Mouse (Mus musculus) CD8-positive naive resting alpha-beta T cell, adult 2 months (primary cell): Measurements from ENCODE around the gene Bbs5.
A peak's percentile ranks its signal among the peaks of the same experiment; 100 is the strongest.
"Not testable (repeated sequence)": the region's sequence is repeated elsewhere in the genome, so short reads cannot be mapped to it uniquely, and the experiment has no call there.

Experiments used
- DNase-seq, 2 experiments: peaks; one replicate each; pipeline ENCODE4 v3.0.0; 2022; ENCODE audit warnings: low read depth in 2 of 2, low spot score in 2 of 2

The Bbs5 gene

DNA sequence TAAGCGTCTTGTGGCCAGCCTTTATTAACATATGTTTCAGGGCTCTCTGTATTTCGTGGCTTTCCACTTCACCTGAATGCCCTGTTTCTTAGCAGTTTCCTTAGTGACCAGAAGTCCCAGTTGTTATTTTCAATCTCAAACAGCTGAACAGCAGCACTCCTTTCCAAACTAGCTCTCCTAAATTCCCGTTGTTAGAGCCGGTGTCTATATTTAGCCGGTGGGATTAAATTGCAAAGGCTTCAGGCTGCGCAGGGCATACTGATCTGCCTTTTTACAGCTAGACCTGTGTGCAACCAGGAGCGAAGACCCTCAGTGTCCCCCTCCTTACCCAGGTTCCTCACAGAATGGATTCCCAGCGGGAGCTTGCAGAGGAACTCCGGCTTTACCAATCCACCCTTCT, 22.9 kb downstream of the Bbs5 start, which contains the start of gene Klhl41:
Klhl41 (plus strand) TSS at position 268 of the 400 bp plus-strand sequence.
- no peak for DNase-seq

- DNase-seq = no peak
Measured at GRCm38 (mm10) chr2:69673723-69674122, 26.8 kb downstream of the Bbs5 start.

GRCm38 (mm10) chr2:69675266-69675665, 28.3 kb downstream of the Bbs5 start:
- no peak for DNase-seq

DNA sequence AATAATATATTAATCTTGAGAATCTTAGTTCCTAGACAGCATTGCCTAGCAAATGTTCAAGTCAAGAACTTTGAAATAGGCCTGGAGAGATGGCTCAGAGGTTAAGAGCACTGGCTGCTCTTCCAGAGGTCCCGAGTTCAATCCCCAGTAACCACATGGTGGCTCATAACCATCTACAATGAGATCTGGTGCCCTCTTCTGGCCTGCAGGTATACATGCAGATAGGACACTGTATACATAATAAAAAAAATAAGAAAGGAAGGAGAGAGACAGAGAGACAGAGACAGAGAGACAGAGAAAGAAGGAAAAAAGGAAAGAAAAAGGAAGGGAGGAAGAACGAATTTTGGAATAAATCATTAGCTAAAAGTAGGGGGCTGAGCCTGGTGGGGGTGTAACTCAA, 29.7 kb downstream of the Bbs5 start:
- DNase-seq = peak in 1 of 2 experiments; percentile 5

DNA sequence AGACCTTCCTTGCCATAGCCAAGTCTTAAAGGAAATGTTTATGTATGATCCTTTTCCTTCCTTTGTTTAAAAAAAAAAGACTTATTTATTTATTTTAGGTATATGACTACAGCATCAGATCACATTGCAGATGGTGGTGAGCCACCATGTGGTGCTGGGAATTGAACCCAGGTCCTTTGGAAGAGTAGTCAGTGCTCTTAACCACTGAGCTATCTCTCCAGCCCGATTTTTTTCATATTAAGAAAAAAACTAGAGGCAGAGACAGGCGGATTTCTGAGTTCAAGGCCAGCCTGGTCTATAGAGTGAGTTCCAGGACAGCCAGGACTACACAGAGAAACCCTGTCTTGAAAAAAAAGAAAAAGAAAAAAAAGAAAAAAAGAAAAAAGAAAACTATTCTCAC, 30.2 kb downstream of the Bbs5 start:
- not testable (repeated sequence) for DNase-seq

DNA sequence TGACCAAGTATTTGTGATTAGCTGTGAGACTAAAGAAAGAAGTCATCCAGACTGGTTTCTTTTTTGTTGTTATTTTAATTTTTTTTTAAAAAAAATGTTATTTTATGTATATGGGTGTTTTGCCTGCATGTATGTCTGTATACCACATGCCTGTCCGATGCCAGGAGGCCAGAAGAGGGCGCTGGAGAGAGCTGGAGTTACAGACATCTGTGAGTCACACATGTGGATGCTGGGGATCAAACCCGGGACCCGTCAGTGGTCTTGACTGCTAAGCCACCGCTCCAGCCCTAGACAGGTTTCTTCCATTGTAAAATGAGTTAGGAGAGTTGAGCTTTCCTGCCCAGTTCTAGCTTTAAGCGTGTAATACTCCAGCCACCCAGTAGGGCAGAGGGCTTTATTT, 33.0 kb downstream of the Bbs5 start:
- no peak for DNase-seq

DNA sequence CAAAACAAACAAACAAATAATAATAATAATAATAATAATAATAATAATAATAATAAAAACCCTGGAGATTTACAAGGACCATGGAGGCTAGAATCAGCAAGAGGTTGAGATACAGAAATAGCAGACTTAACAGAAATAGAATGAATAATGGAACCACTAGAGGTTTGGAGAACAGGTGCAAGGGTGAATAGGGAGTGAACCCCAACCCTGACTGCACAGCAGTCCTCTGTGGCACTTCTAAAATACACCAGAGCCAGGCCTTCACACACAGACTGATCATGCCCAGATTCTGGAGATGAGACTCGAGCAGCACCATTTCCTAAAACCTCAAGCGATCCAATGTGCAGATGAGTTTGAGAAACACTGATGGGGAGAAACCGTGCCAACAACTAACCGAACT, 35.0 kb downstream of the Bbs5 start:
- no peak for DNase-seq

DNA sequence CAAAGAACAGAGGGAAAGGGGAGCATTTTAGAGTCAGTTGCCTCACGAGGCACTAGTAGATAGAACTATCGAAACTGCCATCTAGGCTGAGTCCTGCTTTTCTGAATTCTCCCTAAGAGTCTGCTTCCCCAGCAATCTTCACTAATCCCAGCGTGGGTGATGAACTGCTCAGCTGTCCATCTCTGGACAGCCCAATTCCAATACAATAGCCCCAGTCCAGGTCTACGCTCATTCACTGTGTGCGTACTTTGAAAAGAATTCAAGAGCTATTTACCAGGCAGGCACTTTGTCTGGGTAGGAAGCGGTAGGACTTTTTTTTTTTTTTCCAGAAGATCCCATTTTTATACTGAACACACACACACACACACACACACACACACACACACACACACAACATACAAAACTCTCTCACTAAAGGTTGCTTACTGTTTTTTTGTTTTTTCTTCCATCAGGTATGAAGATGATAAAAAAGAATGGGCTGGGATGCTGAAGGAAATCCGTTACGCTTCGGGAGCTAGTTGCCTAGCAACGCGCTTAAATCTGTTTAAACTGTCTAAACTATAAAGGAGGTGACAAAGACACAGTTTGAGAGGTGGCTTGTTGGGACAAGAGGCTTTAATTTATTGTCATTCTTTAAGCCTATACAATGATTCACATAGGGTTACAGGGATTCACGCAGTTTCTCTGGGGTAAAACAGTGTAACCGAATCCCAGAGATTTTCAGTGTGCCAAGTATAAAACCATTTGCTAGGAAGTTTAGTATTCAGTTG, 36.2 kb downstream of the Bbs5 start:
- no peak for DNase-seq

DNA sequence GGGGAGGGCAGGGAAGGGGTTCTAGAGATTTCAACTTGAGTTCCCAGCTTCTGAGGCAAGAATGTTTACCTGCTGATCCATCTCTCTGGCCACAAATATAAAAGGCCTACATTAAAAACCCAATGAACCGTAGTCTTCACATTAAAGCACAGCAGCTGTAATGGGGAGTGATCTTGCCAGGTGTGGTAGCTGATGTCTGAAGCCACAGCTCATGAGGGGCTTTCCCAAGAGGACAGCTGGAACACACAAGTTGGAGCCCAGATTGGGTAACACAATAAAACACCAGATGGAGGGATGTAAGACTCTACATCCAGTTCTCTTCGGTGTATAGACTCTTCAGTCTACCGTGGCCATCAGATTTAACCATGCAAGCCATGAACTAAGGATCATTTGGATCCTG, 37.5 kb downstream of the Bbs5 start:
- no peak for DNase-seq

- no peak for DNase-seq
Measured at GRCm38 (mm10) chr2:69690214-69690613, 43.2 kb downstream of the Bbs5 start.

GRCm38 (mm10) chr2:69690843-69691242, 43.9 kb downstream of the Bbs5 start:
- no peak for DNase-seq

DNA sequence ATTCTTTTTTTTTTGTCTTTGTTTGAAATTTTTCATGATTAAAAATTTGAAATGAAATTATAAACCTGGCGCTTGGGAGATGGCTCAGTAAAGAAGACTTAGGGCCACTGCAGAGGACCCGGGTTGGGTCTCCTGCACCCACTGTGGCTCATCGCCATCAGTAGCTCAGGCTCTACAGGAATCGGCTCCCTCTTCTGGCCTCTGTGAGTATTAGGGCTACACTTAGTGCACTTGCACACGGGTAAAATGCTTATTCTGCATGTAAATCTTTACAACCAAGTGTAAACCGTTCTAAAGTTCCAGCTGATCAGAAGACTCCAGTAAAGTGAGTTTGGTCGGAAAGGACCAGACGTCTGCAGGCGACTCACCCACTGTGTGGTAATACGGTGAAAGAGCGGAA, 46.5 kb downstream of the Bbs5 start:
- no peak for DNase-seq

GRCm38 (mm10) chr2:69700446-69700845, 53.5 kb downstream of the Bbs5 start:
- DNase-seq = no peak

DNA sequence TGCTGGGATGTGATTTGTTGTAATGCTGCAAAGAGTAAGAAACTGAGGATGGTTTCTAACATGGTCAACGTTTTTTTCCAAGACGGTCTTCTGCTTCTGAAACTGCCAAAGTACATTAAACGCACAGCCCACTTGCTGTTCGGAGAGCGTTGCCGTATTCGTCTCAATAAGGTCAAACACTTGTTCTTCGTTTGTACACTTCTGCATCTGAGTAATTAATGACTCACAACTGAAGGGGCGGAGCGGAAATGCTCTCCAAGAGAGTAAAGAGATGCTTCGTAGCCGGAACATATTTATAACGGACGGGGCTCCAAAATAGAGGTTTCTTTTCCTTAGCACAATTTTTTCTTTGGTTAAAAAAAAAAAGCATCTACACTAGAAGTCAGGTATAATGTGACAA, 65.2 kb downstream of the Bbs5 start:
- DNase-seq = no peak

GRCm38 (mm10) chr2:69712981-69713625, 66.1 kb downstream of the Bbs5 start, which contains the start of gene Fastkd1:
TSS of gene Fastkd1 (minus strand) at chr2:69713516.
- DNase-seq = peak; percentile 56 to 66

GRCm38 (mm10) chr2:69713626-69714014, 66.6 kb downstream of the Bbs5 start:
- DNase-seq = no peak

GRCm38 (mm10) chr2:69714126-69714525, 67.2 kb downstream of the Bbs5 start:
- no peak for DNase-seq

- DNase-seq = no peak
Measured at GRCm38 (mm10) chr2:69716483-69716882, 69.5 kb downstream of the Bbs5 start.
